Mouse (Mus musculus): ENCODE results near the gene Rngtt. TPM values are rescaled to one million over a fixed set of nuclear protein-coding genes. Genes with fewer than 3 reads are reported as not detected.

The Rngtt gene
- polyA plus RNA-seq, 1 experiment: 5.1 TPM

DNA sequence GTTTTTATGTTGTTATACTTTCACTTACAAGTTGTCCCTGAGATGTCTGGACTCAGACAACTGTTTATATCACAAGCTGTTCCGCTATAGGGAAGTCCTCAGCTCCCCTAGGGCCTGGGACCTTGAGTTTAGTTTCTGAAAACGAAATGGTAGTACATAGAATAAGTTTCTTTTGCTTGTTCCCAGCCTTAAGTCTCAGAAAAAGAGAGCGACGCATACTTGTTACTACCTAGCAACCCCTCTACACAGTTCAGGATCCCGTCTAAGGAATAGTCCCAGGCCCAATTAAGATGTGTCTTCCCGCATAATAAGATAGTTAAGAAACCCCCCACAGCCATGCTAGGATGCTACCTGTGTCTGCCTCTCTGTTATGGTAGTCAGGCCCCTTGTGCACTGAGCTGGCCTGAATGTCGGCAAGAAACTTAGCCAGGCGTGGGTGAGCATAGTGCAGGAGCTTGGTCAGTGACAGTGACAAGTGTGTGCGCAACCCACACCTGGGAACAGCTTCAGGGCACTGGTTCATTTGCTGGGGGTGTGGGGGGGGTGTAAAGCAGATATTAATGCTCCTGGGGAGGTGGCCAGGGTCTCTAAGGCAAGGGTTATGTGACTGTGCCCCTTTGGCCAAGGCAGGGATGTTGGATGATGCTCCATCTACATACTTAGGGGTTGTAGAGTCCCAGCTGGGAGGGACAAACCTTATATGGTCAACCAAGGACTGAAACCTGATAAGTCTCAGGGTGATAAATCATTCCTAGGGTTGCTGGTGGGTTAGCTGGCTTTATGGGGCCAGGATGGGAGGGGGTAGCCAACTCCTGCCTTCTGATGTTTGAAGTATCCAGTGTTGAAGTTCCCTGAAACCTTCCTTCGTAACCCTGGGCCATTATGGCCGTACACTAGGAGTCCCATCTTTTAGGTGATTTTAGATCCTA is 39.5 kb upstream of the Rngtt start:
- H3K27me3 ChIP-seq (ENCODE audit: control insufficient read depth, insufficient read depth, insufficient read length): no peaks in the 10 kb centered on the region
- H3ac ChIP-seq (ENCODE audit: control insufficient read depth, insufficient read length, low read depth): no peak overlapping the region
- H3K36me3 ChIP-seq (ENCODE audit: control insufficient read depth, insufficient read depth): no peaks in the 10 kb centered on the region
- no peaks in the 10 kb centered on the region for H3K79me2 ChIP-seq (ENCODE audit: control insufficient read depth, insufficient read depth)
- no peak for TF ChIP-seq MYOG (IDR thresholded peaks at IDR 0.05; ENCODE audit: control insufficient read depth, extremely low read depth, insufficient read length)
- no peak for TF ChIP-seq USF1 (IDR thresholded peaks at IDR 0.05; ENCODE audit: low read depth)
- no peak for TF ChIP-seq CTCF (IDR thresholded peaks at IDR 0.05; ENCODE audit: control insufficient read depth, insufficient read depth, insufficient read length)
- no peak for TF ChIP-seq MAX (IDR thresholded peaks at IDR 0.05)
- H3K4me3 ChIP-seq (ENCODE audit: insufficient read depth, poor library complexity, severe bottlenecking): no peak overlapping the region
- H3K79me3 ChIP-seq (ENCODE audit: low read depth): no peaks in the 10 kb centered on the region

DNA sequence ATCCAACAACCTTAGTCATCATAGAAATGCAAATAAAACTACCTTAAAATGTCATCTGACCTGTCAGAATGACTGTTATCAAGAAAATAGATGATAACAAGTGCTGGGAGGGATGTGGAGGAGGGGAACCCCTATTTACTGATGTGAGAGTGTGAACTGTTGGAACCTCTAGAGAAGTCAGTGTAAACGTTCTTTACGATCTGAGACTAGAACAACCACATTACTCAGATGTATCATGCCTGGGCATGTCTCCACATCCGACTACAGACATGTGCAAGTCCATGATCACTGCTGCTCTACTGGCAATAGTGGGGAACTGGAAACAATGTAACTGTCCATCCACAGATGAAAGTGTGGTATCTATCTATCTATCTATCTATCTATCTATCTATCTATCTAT is 36.7 kb upstream of the Rngtt start:
- TF ChIP-seq USF1 (IDR thresholded peaks at IDR 0.05; ENCODE audit: low read depth) (no peak), MYOD1 (IDR thresholded peaks at IDR 0.05; ENCODE audit: control insufficient read depth, insufficient read length, low read depth) (no peak), MAX (IDR thresholded peaks at IDR 0.05) (no peak), CTCF (IDR thresholded peaks at IDR 0.05; ENCODE audit: control insufficient read depth, insufficient read depth, insufficient read length) (no peak), FOSL1 (IDR thresholded peaks at IDR 0.05; ENCODE audit: insufficient read depth, low read length, poor library complexity, severe bottlenecking) (no peak), CEBPB (IDR thresholded peaks at IDR 0.05; ENCODE audit: low read depth) (no peak), MYOG (IDR thresholded peaks at IDR 0.05; ENCODE audit: control insufficient read depth, extremely low read depth, insufficient read length) (no peak)
- Histone ChIP-seq H3ac (ENCODE audit: control insufficient read depth, insufficient read length, low read depth) (no peak overlapping the region), H3K79me2 (ENCODE audit: control insufficient read depth, insufficient read depth) (no peaks in the 10 kb centered on the region)

DNA sequence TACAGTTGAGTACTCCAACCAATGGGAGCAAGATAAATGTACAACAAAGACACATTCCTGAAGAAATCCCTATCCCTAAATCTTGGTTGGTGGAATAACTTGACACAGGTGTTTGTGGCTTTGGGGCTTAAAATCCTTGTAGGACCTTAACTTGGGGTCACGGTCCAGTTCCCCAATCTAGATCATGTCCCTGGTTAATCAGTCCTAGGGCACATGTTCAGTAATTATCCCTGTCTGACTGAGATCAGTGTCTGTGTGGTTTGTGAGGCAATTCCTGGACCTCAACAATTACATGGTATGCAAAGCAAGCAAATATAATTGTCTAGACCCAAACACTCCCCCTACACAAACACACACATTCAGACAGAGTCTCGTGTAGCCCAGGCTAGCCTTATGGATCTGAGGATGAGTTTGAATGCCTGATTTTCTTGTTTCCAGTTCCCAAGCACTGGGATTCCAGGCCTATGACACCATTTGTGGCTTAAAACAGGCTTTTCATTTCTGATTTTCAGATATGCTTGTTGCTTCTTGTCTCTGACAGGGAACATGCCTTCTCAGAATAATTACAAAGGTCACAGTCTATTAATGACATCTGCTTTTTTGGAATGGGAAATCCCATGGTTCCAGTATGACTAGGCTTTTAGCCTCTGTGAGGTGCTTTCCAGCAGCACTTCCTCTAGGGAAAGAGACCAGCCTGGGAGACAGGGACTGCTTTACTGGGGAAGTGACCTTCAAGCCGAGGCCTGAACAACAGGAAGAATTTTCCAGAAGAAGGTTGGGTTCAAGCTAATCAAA is 28.0 kb upstream of the Rngtt start:
- Histone ChIP-seq H3ac (ENCODE audit: control insufficient read depth, insufficient read length, low read depth) (no peak overlapping the region), H3K27me3 (ENCODE audit: control insufficient read depth, insufficient read depth, insufficient read length) (no peaks in the 10 kb centered on the region), H3K36me3 (ENCODE audit: control insufficient read depth, insufficient read depth) (no peaks in the 10 kb centered on the region), H3K79me3 (ENCODE audit: low read depth) (no peaks in the 10 kb centered on the region), H3K4me3 (ENCODE audit: insufficient read depth, poor library complexity, severe bottlenecking) (no peak overlapping the region), H3K79me2 (ENCODE audit: control insufficient read depth, insufficient read depth) (no peaks in the 10 kb centered on the region)
- no peak for TF ChIP-seq CEBPB (IDR thresholded peaks at IDR 0.05; ENCODE audit: low read depth)
- no peak for TF ChIP-seq MYOG (IDR thresholded peaks at IDR 0.05; ENCODE audit: control insufficient read depth, extremely low read depth, insufficient read length)
- TF ChIP-seq CTCF (IDR thresholded peaks at IDR 0.05; ENCODE audit: control insufficient read depth, insufficient read depth, insufficient read length): no peak
- TF ChIP-seq MAX (IDR thresholded peaks at IDR 0.05): no peak
- no peak for TF ChIP-seq FOSL1 (IDR thresholded peaks at IDR 0.05; ENCODE audit: insufficient read depth, low read length, poor library complexity, severe bottlenecking)
- no peak for TF ChIP-seq MYOD1 (IDR thresholded peaks at IDR 0.05; ENCODE audit: control insufficient read depth, insufficient read length, low read depth)
- no peak for TF ChIP-seq USF1 (IDR thresholded peaks at IDR 0.05; ENCODE audit: low read depth)

More for the DNA sequence above, 36.7 kb upstream of the Rngtt start:
- no peaks in the 10 kb centered on the region for H3K36me3 ChIP-seq (ENCODE audit: control insufficient read depth, insufficient read depth)
- no peak overlapping the region for H3K4me3 ChIP-seq (ENCODE audit: insufficient read depth, poor library complexity, severe bottlenecking)
- H3K79me3 ChIP-seq (ENCODE audit: low read depth): no peaks in the 10 kb centered on the region
- H3K27me3 ChIP-seq (ENCODE audit: control insufficient read depth, insufficient read depth, insufficient read length): no peaks in the 10 kb centered on the region

DNA sequence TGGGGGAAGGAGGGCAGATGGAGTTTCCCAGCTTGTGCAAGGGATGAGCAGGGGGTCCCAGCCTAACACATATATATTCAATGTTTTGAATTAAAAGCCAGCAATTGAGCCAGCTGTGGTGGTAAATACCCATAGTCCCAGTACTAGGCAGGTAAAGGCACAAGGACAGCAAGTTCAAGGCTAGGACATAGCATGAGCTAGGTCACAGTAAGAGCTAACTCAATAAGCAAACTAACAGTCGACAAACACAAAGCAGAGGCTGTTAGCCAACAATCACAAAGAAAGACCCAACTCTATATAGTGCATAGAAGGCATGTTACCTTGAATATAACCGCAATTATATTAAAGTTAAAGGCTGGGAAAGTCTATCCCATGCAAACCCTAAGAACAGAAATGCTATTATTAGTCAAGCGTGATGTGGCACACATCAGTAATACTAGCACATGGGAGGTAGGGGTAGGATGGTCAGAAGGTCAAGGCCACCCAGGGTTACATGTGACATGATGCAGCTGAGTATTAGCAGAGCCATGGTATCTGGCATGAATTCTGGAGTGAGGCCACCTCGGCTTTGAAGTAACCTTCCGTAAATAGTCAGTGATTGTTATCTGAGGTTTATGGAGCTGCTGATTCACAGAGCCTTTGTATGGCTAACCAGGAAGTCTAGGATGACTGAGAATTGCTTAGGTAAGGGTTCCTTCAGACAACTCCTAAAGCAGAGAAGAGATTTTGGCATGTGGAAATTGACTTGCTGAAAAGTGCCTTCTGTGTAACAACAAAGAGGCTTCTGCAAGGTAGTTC is 25.8 kb upstream of the Rngtt start:
- Histone ChIP-seq H3K36me3 (ENCODE audit: control insufficient read depth, insufficient read depth) (no peaks in the 10 kb centered on the region), H3K27me3 (ENCODE audit: control insufficient read depth, insufficient read depth, insufficient read length) (no peaks in the 10 kb centered on the region), H3K4me3 (ENCODE audit: insufficient read depth, poor library complexity, severe bottlenecking) (no peak overlapping the region), H3ac (ENCODE audit: control insufficient read depth, insufficient read length, low read depth) (no peak overlapping the region), H3K79me3 (ENCODE audit: low read depth) (no peaks in the 10 kb centered on the region), H3K79me2 (ENCODE audit: control insufficient read depth, insufficient read depth) (no peaks in the 10 kb centered on the region)
- no peak for TF ChIP-seq MYOD1 (IDR thresholded peaks at IDR 0.05; ENCODE audit: control insufficient read depth, insufficient read length, low read depth)
- no peak for TF ChIP-seq CEBPB (IDR thresholded peaks at IDR 0.05; ENCODE audit: low read depth)

DNA sequence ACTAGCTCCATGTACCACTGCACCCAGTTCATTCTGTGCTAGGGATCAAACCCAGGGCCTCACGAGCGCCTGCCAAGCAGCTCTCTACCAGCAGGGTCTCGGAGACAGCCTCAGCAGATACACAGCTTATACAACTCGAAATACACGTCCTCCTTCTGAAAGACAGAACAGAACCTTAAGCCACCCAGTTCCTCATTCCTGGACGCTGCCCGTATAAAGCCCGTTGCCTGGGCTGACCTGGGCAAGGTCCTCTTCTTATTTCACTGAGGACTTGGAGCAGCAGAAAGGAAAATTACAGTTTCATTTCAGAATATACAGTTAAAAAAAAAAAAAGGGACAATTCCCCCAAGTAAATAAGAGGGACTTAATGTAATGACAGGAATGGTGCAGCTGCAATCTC is 24.7 kb upstream of the Rngtt start:
- Histone ChIP-seq H3K27me3 (ENCODE audit: control insufficient read depth, insufficient read depth, insufficient read length) (no peaks in the 10 kb centered on the region), H3K4me3 (ENCODE audit: insufficient read depth, poor library complexity, severe bottlenecking) (no peak overlapping the region), H3K36me3 (ENCODE audit: control insufficient read depth, insufficient read depth) (no peaks in the 10 kb centered on the region), H3K79me3 (ENCODE audit: low read depth) (no peaks in the 10 kb centered on the region), H3K79me2 (ENCODE audit: control insufficient read depth, insufficient read depth) (no peaks in the 10 kb centered on the region), H3ac (ENCODE audit: control insufficient read depth, insufficient read length, low read depth) (no peak overlapping the region)
- no peak for TF ChIP-seq FOSL1 (IDR thresholded peaks at IDR 0.05; ENCODE audit: insufficient read depth, low read length, poor library complexity, severe bottlenecking)
- no peak for TF ChIP-seq MYOD1 (IDR thresholded peaks at IDR 0.05; ENCODE audit: control insufficient read depth, insufficient read length, low read depth)
- TF ChIP-seq CEBPB (IDR thresholded peaks at IDR 0.05; ENCODE audit: low read depth): no peak
- TF ChIP-seq MYOG (IDR thresholded peaks at IDR 0.05; ENCODE audit: control insufficient read depth, extremely low read depth, insufficient read length): no peak
- TF ChIP-seq CTCF (IDR thresholded peaks at IDR 0.05; ENCODE audit: control insufficient read depth, insufficient read depth, insufficient read length): no peak
- TF ChIP-seq MAX (IDR thresholded peaks at IDR 0.05): no peak
- TF ChIP-seq USF1 (IDR thresholded peaks at IDR 0.05; ENCODE audit: low read depth): no peak

Data from C2C12 (cell line).